Comparison of ENCODE assay signal across 9 mouse cellular contexts in genomic region chr1:120258744-120259143, GRCm38 (mm10). TPM values are rescaled to one million over a fixed set of nuclear protein-coding genes. Genes with fewer than 3 reads are reported as not detected.
DNase-seq lines count a peak whose midpoint lies in the region; ATAC-seq lines count a peak whose summit lies in the region.
"Had no signal": no experiment of that assay in that cellular context is flagged by ENCODE, and none has a peak within 500 bp of the region (broad histone marks: within the 10 kb centered on the region; RNA-seq: fewer than 3 reads in every experiment).

No protein-coding gene starts in this region.

- H3K27ac ChIP-seq in intestine, embryonic 14.5 days (ENCODE audit: low read depth) = no peak overlapping the region
- no peak overlapping the region for H3K27ac ChIP-seq in intestine, embryonic 16.5 days (ENCODE audit: low read length)
- no peak overlapping the region for H3K27ac ChIP-seq in embryonic facial prominence, embryonic 13.5 days
- no peak overlapping the region for H3K27ac ChIP-seq in limb, embryonic 12.5 days
- H3K27ac ChIP-seq: neural tube, embryonic 12.5 days had no signal

- peaks cover 11% of the 10 kb centered on the region; the same call in 1 of the 2 replicates for H3K4me1 ChIP-seq in intestine, embryonic 14.5 days (replicated peaks; ENCODE audit: control insufficient read depth, insufficient read depth, low read length)
- H3K4me1 ChIP-seq in intestine, embryonic 16.5 days (ENCODE audit: control insufficient read depth, insufficient read depth, low read length) = no peaks in the 10 kb centered on the region
- H3K4me1 ChIP-seq in embryonic facial prominence, embryonic 13.5 days = peaks cover 14% of the 10 kb centered on the region
- peaks cover 26% of the 10 kb centered on the region for H3K4me1 ChIP-seq in limb, embryonic 12.5 days (replicated peaks)

- DNase-seq in intestine, embryonic 14.5 days (ENCODE audit: low spot score) = no peak
- DNase-seq in spleen, adult 12 weeks (ENCODE audit: low spot score) = peak; percentile 32
- DNase-seq in cerebellum, postnatal 14 days = no peak
- DNase-seq in frontal cortex, postnatal 36 days (ENCODE audit: low spot score in 2 of 2) = no peak
- DNase-seq in layer of hippocampus, postnatal 10 days (ENCODE audit: low spot score in 2 of 2) = no peak

- WGBS in intestine, embryonic 14.5 days = 43% methylated on average over 9 of the region's 9 CpGs
- 49% methylated on average over 9 of the region's 9 CpGs for WGBS in intestine, embryonic 16.5 days
- WGBS in embryonic facial prominence, embryonic 13.5 days = 25% methylated on average over 9 of the region's 9 CpGs
- WGBS in limb, embryonic 12.5 days = 20% methylated on average over 9 of the region's 9 CpGs

- H3K36me3 ChIP-seq in intestine, embryonic 14.5 days (ENCODE audit: control insufficient read depth, insufficient read depth, low read length) = no peaks in the 10 kb centered on the region
- no peaks in the 10 kb centered on the region for H3K36me3 ChIP-seq in intestine, embryonic 16.5 days (ENCODE audit: control insufficient read depth, insufficient read depth, low read length)
- no peaks in the 10 kb centered on the region for H3K36me3 ChIP-seq in embryonic facial prominence, embryonic 13.5 days
- H3K36me3 ChIP-seq in limb, embryonic 12.5 days = no peaks in the 10 kb centered on the region
- H3K36me3 ChIP-seq: neural tube, embryonic 12.5 days had no signal

- ATAC-seq in intestine, embryonic 14.5 days (replicated peaks; ENCODE audit: low FRiP score, low TSS enrichment, low read depth) = no peak
- ATAC-seq in intestine, embryonic 16.5 days = no peak
- no peak for ATAC-seq in embryonic facial prominence, embryonic 13.5 days (ENCODE audit: insufficient number of reproducible peaks, insufficient read depth, low FRiP score, low TSS enrichment, low read depth)
- ATAC-seq in limb, embryonic 12.5 days (ENCODE audit: insufficient number of reproducible peaks, insufficient read depth, low FRiP score, low TSS enrichment, low read depth) = no peak

- H3K4me2 ChIP-seq in intestine, embryonic 14.5 days (ENCODE audit: low read length) = peak overlapping the region; percentile 5; the same call in 1 of the 2 replicates
- H3K4me2 ChIP-seq in intestine, embryonic 16.5 days (ENCODE audit: low read depth, low read length) = no peak overlapping the region
- peak overlapping the region; percentile 29 for H3K4me2 ChIP-seq in embryonic facial prominence, embryonic 13.5 days
- peak overlapping the region; percentile 9 for H3K4me2 ChIP-seq in limb, embryonic 12.5 days
- H3K4me2 ChIP-seq: neural tube, embryonic 12.5 days had no signal

- H3K9ac ChIP-seq in intestine, embryonic 14.5 days (ENCODE audit: low read length) = no peak overlapping the region
- H3K9ac ChIP-seq in intestine, embryonic 16.5 days (ENCODE audit: low read depth, low read length) = no peak overlapping the region
- 0 out of 2 replicates have a peak overlapping the region, but pooled peaks have one; percentile 8 for H3K9ac ChIP-seq in embryonic facial prominence, embryonic 13.5 days
- H3K9ac ChIP-seq in limb, embryonic 12.5 days (replicated peaks) = no peak overlapping the region
- H3K9ac ChIP-seq: neural tube, embryonic 12.5 days had no signal

- H3K4me3 ChIP-seq in intestine, embryonic 14.5 days (ENCODE audit: low read depth, low read length) = no peak overlapping the region
- no peak overlapping the region for H3K4me3 ChIP-seq in intestine, embryonic 16.5 days (ENCODE audit: low read length)
- no peak overlapping the region for H3K4me3 ChIP-seq in embryonic facial prominence, embryonic 13.5 days
- H3K4me3 ChIP-seq in limb, embryonic 12.5 days (replicated peaks) = no peak overlapping the region
- H3K4me3 ChIP-seq: neural tube, embryonic 12.5 days had no signal

- no peaks in the 10 kb centered on the region for H3K27me3 ChIP-seq in intestine, embryonic 14.5 days (replicated peaks; ENCODE audit: control insufficient read depth, insufficient read depth, low read length)
- H3K27me3 ChIP-seq in intestine, embryonic 16.5 days (replicated peaks; ENCODE audit: control insufficient read depth, insufficient read depth, low read length) = no peaks in the 10 kb centered on the region
- H3K27me3 ChIP-seq in embryonic facial prominence, embryonic 13.5 days = peaks cover 5% of the 10 kb centered on the region; the same call in 1 of the 2 replicates
- no peaks in the 10 kb centered on the region for H3K27me3 ChIP-seq in limb, embryonic 12.5 days

- no peaks in the 10 kb centered on the region for H3K9me3 ChIP-seq in intestine, embryonic 14.5 days (ENCODE audit: control insufficient read depth, low read length)
- no peaks in the 10 kb centered on the region for H3K9me3 ChIP-seq in intestine, embryonic 16.5 days (ENCODE audit: control insufficient read depth, low read length)
- H3K9me3 ChIP-seq in embryonic facial prominence, embryonic 13.5 days = no peaks in the 10 kb centered on the region
- H3K9me3 ChIP-seq in limb, embryonic 12.5 days = no peaks in the 10 kb centered on the region
- H3K9me3 ChIP-seq: neural tube, embryonic 12.5 days had no signal

RNA-seq across cellular contexts. Expression of gene Steap3, which starts 13.8 kb away (rescaled TPM):
- 2.6 and 3.1 TPM in 2 replicates for polyA plus RNA-seq in intestine, embryonic 14.5 days (2014; fragmentation: Nextera tagmentation; extraction: Ambion mirVana)
- polyA plus RNA-seq in intestine, embryonic 16.5 days (2015; fragmentation: Nextera tagmentation; extraction: Ambion mirVana) = 2.1 and 3.3 TPM in 2 replicates
- 5.0 and 5.6 TPM in 2 replicates for polyA plus RNA-seq in embryonic facial prominence, embryonic 13.5 days (2015; fragmentation: Nextera tagmentation; extraction: Ambion mirVana)
- 3.8 and 3.9 TPM in 2 replicates for polyA plus RNA-seq in limb, embryonic 12.5 days (2016; fragmentation: Nextera tagmentation; extraction: Ambion mirVana)
- total RNA-seq in layer of hippocampus, postnatal 10 days (2021) = 1 to 10 TPM; 7.9 to 8.9 TPM
